Mouse (Mus musculus) spleen, adult 12 weeks (tissue): ENCODE measurements around the gene Tmem245.
A peak's percentile ranks its signal among the peaks of the same experiment; 100 is the strongest.

Experiments
- DNase-seq: peaks from one replicate; pipeline ENCODE4 v3.0.0; 2022; ENCODE audit warnings: low spot score

The Tmem245 gene

GRCm38 (mm10) chr4:56865003-56865511 lies 82.2 kb downstream of the Tmem245 start, which contains the start of gene Ctnnal1:
Ctnnal1 (minus strand) TSS chr4:56865188.
- DNase-seq, result peak; percentile 61

GRCm38 (mm10) chr4:56864417-56865001 lies 82.7 kb downstream of the Tmem245 start:
- no peak for DNase-seq

GRCm38 (mm10) chr4:56864016-56864415 lies 83.2 kb downstream of the Tmem245 start:
- DNase-seq, result no peak

GRCm38 (mm10) chr4:56861551-56861950 lies 85.7 kb downstream of the Tmem245 start:
- no peak for DNase-seq

- no peak for DNase-seq
These were observed 88.5 kb downstream of the Tmem245 start for GRCm38 (mm10) chr4:56858733-56859132.

- no peak for DNase-seq
These were observed 90.8 kb downstream of the Tmem245 start for GRCm38 (mm10) chr4:56856371-56856949.

GRCm38 (mm10) chr4:56855935-56856334 lies 91.3 kb downstream of the Tmem245 start:
- DNase-seq, result no peak

GRCm38 (mm10) chr4:56850724-56851123 lies 96.5 kb downstream of the Tmem245 start:
- DNase-seq, result no peak

- no peak for DNase-seq
These were observed 99.2 kb downstream of the Tmem245 start for GRCm38 (mm10) chr4:56848044-56848443.

GRCm38 (mm10) chr4:56847400-56847799 lies 99.8 kb downstream of the Tmem245 start:
- no peak for DNase-seq

GRCm38 (mm10) chr4:56845896-56846533 lies 101.2 kb downstream of the Tmem245 start:
- DNase-seq, result no peak

- DNase-seq, result no peak
These were observed 102.3 kb downstream of the Tmem245 start for GRCm38 (mm10) chr4:56844911-56845310.

GRCm38 (mm10) chr4:56843963-56844362 lies 103.3 kb downstream of the Tmem245 start:
- DNase-seq, result no peak

GRCm38 (mm10) chr4:56842501-56842900 lies 104.7 kb downstream of the Tmem245 start:
- DNase-seq, result no peak

- no peak for DNase-seq
These were observed 106.9 kb downstream of the Tmem245 start for GRCm38 (mm10) chr4:56840297-56840696.

GRCm38 (mm10) chr4:56837661-56838060 lies 109.6 kb downstream of the Tmem245 start:
- DNase-seq, result no peak

- DNase-seq, result no peak
These were observed 115.2 kb downstream of the Tmem245 start for GRCm38 (mm10) chr4:56831998-56832397.

GRCm38 (mm10) chr4:56831013-56831609 lies 116.1 kb downstream of the Tmem245 start:
- no peak for DNase-seq

GRCm38 (mm10) chr4:56829511-56829921 lies 117.7 kb downstream of the Tmem245 start:
- no peak for DNase-seq

GRCm38 (mm10) chr4:56828932-56829331 lies 118.3 kb downstream of the Tmem245 start:
- DNase-seq, result no peak

GRCm38 (mm10) chr4:56824231-56824630 lies 123.0 kb downstream of the Tmem245 start:
- no peak for DNase-seq

GRCm38 (mm10) chr4:56820017-56820550 lies 127.2 kb downstream of the Tmem245 start:
- no peak for DNase-seq
